Mouse (Mus musculus): Measurements from ENCODE around the gene Lrrc71.

- TF ChIP-seq CTCF (IDR thresholded peaks at IDR 0.05; ENCODE audit: insufficient read depth, low read length) (no peak), POLR2A (IDR thresholded peaks at IDR 0.05; ENCODE audit: borderline replicate concordance, extremely low read depth, low read depth, low read length) (no peak)
Observed at GRCm38 (mm10) chr3:87725396-87726160, 22.8 kb downstream of the Lrrc71 start.

All from lung, adult 2 months (tissue).